15 mouse cellular contexts compared by ENCODE assay signal in genomic region chr12:111303702-111304337, GRCm38 (mm10). TPM values are rescaled to one million over a fixed set of nuclear protein-coding genes. Genes with fewer than 3 reads are reported as not detected.
"Had no signal": no experiment of that assay in that cellular context is flagged by ENCODE, and none has a peak within 500 bp of the region (broad histone marks: within the 10 kb centered on the region; RNA-seq: fewer than 3 reads in every experiment).

No protein-coding gene starts in this region.

- DNase-seq: lung, adult 2 months; lung, postnatal 14 days; lung, postnatal 36 days; right cerebral cortex, postnatal 14 days; thymus, adult 2 months; thymus, postnatal 25 days; thymus, postnatal 4 days had no signal

- H3K4me3 ChIP-seq: lung, embryonic 15.5 days; megakaryocyte, embryonic 14.5 days; midbrain, embryonic 13.5 days; midbrain, embryonic 15.5 days; neural tube, embryonic 12.5 days; stomach, embryonic 15.5 days had no signal

- H3K4me1 ChIP-seq: lung, embryonic 15.5 days; midbrain, embryonic 13.5 days; midbrain, embryonic 15.5 days; neural tube, embryonic 12.5 days; stomach, embryonic 15.5 days had no signal

- H3K27ac ChIP-seq: lung, embryonic 15.5 days; macrophage; midbrain, embryonic 13.5 days; midbrain, embryonic 15.5 days; neural tube, embryonic 12.5 days; stomach, embryonic 15.5 days; stomach, postnatal 0 days had no signal

RNA-seq across cellular contexts. Expression of gene Amn, which starts 32.9 kb away (rescaled TPM):
- polyA plus RNA-seq: macrophage had no signal
